Mouse (Mus musculus) CD4-positive helper T cell, adult 2 months (primary cell): Measurements from ENCODE around the gene Jhy.

ENCODE experiments used
- DNase-seq: peaks from one replicate; pipeline ENCODE4 v3.0.0-alpha.2; 2012; ENCODE audit warnings: low read depth, missing footprints, low spot score

Gene Jhy

DNA sequence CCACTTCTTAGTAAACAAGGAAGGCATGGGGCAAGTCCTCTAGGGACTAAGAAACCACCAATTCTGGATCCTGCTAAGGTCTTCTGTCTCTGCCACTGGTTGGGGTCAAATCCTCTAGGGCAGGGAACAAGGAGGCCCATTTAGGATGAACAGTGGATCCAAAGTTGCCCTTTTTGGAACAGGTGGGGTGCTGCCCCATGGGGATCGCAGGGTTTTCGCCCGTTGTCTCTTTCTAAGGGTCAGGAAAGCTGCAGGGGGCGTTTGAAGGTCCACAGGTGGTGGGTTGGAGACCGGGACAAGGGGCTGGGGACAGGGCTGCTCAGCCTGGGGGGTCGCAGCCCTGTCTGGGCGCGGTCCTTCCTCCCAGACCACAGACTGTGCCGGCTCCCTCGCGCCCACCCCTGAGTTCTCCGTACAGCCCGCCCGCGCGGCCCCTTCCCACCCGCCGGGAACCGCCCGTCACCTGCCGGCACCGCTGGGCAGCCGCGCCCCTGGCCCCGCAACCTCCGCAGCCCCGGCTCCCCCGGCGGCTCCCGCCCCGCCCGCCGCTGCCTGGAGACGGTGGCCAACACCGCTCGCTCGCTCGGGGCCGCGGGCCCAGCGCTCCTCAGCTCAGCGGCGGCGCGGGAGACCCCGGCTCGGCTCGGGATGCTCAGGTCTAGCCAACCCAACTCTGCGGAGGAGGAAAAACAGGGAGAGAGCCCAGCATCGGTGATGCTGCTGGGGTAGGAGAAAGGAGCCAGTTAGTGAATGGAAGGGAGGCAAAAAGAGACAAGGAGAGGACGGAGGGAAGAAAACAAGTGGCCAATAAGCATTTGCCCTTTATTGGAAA is at the start of gene Jhy:
Gene Jhy (minus strand): TSS at position 533 of the 832 bp plus-strand sequence.
- no peak for DNase-seq

DNA sequence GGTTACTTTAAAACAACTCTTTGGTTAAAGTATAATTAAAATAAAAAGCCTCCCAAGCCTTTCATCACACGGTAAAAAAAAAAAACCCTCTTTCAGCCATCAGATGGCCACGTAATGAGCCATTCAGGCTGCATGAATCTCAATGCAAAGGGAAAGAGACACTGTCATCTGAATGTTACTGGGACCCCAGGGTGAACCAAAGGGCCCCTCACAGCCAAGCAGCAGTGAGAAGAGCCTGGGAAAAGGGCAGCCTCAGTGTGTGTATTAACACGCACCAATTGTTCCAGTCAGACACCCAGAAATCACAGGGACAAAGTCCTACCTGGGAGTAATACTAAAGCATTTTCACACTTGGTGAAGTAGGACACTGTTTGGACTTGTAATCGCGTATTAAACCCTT is 48.5 kb upstream of the Jhy start:
- no peak for DNase-seq

DNA sequence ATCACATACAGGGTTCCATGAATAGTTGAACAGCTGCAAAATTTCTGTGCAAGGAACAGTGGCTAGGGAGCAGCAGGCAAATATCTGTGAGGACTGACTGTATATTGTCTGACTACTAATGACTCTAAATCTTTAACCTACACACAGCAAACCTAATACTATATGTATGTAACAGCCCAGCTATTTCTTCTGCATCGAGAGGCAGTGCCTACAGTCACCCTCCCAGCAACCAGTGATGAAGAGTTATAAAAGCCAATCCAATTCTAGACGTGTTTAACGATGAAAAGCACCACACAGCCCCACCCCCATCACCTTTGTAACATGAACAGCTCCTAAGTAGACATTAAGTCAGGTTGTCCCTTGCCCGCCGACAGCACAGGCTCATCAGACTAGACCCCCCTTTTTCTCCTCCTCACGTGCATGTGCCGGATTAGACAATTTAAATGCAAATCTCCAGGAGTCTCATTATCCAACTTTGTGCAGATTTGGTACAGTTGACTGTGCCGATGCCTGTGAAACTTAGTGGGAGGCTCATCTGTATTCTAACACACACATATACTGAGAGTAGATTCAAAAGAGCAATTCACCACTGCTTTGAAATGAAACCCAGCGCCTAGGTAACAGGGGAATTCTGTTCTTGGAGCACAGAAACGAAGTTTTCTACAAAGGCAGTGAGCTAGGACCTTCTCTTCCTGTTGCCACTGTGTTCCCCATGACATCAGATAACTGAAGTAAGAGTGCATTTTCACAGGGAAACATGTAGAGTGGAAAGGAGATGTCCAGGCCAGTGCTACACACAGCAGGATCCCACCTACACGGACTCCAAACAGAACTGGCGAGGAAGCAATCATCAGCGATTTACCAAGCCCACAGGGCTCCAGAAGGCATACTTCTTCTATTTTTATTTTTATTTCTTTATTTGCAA is 47.9 kb upstream of the Jhy start:
- DNase-seq = no peak

DNA sequence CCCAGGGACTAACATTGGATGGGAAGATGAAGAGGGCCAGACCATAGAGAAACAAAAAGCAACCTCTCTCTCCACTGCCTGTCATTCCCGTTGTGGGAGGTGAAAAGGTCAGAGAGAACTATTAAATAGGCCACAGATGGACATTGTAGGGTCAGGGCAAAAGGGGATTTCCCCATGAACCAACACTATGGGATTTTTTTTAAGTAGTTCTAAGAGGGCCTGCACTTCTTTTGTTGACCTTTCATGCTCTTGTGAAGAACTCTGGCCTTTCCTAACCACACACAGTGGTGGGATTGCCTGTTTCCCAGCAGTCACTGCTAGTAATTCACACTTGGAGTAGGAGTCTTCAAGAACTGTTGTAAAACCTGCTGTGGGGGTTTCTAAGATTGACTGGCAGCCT is 43.9 kb upstream of the Jhy start:
- no peak for DNase-seq

DNA sequence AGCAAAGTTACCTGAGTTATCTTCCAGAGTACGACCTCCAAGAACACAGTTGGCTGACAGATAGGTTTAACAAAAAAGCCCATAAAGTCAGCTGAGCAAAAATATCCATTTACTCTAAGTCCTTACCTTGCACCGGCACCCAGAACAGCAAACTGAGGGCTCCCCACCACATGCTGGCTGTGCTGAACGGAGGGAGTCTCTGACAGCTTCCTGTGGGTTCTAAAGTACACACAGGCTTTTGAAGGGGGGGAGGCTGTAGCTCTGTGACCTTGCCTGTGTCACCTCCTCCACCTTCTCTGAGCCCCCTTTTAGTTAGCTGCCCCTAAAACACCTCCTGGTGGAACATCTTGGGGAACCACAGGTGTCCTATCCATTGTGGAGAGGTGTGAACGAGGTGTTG is 40.5 kb upstream of the Jhy start, which contains the start of gene Crtam:
Gene Crtam (minus strand): TSS at position 214 of the 400 bp plus-strand sequence.
- peak; percentile 25 for DNase-seq

DNA sequence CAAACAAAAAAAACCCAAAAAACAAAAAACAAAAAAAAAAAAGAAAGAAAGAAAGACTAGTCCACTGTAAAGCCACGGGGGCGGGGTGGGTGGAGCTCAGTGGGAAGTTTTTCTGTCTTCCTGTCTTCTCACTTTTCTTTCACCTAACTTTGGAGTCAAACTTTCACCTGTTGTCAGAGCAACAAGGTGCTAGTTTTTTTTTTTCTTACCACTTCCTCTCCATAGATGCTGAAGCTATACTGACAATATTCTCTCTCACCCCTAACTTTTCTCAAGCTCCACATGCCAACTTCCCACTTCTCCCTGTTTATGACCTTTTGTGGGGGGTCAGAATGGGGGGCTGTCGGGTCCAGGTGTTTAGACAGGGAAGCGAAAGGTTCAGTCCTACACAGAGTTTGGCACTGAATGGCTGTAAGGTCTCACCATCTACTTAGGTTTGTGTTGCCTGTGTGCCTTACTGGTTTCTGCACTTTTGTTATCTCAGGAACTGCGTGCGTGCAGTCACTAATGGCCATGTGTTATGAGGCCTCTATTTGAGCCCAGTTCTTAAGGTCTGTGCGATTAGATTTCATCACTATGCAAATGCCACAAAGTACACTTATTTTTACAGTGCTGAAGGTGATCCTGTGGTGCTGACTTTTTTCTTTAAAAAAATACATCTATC is 33.3 kb upstream of the Jhy start:
- DNase-seq = peak; percentile 79

DNA sequence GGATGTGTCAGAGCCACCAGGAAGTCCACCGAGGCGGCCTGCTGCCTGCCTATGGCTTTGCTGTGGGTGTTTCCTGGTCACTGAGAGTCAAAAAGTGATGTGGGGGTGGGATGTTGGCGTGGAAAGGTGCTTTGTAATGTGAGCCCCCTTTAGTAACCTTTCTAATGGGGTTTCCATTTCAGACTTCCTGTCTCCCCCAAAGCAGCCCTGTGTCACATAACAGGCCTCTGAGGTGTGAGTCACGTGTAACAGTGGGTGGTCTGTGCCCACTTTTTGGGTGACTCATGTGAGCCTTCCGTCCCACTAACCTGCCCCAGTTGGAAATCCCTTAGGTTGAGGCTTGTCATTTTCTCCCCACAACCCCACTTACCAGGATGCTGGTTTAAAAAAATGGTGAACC is 30.2 kb upstream of the Jhy start:
- DNase-seq = peak; percentile 17

DNA sequence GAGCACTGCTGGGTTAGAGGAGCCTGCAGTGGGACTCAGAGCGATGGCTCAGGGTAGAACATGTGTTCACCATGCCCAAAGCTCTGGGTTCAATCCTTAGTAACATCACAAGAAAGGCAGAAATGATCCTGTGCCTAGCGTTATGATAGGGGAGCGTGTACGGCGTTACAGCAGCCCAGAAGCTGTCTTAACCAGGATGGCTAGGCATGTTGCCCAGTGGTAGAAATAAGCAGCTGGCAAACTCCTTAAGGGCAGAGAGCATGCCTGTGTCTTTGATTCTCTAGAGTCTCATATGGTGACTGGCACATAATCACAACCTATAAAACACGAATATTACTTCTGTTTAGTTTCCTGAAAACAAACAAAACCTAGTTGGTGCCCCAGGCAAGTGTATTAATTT is 27.6 kb upstream of the Jhy start:
- DNase-seq = no peak

DNA sequence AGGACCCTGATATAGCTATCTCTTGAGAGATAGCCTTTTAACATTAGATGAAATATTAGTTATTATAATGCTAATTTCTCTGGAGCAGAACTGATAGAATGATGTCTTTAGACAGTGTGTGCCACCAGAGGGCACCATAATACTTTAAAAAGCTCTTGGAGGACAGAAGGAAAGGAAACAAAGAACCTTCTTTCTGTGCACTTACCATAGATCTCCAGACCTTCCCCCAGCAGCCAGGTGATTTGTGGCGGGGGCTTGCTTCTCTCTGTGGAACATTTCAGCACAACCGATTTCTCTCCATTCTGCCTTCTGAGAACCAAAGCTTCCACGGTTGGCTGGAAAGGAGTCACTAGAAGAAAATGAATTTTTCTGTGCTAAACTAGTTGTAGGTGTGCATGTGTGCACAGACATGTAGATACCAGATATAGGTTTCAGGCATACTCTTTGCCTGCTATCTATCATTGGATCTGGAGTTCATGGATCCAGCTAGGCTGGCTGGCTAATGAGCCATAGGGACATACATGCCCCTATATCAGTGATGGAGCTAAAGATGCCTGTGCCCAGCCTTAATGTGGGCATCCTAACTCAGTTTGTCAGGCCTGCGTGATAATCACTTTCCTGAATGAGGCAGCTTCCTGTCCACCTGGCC is 26.1 kb upstream of the Jhy start:
- peak; percentile 68 for DNase-seq

DNA sequence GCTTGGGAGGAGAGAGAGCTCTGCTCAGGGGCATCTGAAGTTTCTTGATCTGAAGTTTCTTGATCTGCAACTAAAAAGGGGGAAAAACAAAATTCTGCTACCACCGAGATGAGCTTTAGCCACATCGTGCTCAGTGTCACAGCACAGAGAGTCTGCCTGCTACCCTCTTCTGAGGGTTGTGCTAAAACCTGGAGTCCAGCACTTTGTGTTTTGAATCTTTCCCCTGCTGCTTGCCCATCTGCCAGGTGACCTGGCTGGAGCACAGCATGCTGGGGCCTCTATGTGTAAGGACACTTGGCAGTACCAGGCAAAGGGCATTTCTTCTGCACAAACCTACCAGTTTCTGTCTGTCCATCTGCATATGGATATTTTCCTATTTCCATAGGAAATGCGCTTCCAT is 20.4 kb upstream of the Jhy start:
- DNase-seq = no peak

DNA sequence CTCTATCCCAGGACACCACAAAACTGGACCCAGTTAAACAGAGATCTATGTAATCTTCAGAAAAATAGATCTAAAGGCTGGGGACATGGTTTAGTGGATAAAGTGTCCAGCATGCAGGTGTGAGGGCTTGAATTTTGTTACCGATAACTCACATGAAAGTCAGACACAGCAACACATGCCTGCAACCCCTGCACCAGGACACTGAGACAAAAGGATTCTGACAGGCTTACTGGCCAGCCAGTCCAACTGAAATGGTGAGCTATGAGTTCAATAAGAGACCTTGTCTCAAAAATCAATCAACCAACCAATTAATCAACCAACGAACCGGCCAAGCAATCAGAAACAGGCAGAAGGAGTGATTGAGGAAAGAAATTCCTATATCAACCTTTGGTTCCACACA is 19.8 kb upstream of the Jhy start:
- no peak for DNase-seq

DNA sequence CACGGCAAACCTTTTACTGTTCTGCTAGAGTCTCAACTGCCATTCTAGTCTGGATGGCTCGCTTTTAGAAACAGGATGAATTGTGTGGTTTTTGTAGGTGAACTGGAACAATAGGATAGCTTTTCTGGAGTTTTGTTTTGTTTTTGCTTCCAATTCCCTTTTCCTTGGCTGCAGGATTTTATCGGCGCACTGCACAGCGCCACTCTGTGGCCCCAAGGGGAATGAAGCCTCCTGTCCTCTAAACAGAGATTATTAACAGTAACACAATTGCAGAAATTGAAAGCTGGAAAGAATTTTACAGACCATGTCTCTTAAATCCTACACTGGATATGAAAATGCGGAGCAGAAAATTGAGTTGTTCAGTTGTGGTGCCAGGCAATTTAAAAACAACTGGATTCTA is 18.6 kb upstream of the Jhy start:
- no peak for DNase-seq

DNA sequence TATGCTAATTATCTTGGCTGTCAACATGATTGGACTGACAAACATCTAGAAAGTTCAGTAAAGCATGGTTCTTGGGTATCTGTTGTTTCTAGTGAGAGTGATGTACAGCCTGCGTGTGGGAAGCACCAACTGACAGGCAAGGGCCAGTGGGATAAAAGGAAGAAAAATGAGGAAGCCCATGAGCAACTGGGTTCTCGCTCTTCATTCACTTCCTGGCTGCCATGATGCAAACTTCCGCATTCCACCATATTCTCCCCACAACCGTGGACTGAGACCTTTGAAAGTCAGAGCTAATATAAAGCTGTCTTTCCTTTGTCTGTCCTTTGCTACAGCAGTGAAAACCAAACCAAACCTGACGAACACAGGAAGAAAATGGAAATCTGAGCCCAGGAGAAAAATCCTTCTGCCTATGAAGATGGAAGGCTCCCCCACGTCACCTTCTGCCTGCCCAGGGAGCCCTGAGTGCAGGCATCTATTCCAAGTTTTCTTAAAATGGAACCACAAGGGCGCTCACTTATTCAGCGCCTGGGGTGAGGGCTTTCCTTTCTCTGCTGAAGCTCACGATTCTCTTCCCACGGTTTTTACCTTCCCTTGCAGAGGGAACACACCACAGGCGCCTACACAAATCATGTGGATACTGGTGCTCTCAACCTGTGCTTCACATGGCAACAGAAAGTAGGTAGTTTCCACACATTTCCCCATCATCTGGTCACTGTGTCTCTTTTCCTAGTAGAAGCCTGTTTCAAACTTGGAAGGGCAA is 10.3 kb upstream of the Jhy start:
- no peak for DNase-seq

DNA sequence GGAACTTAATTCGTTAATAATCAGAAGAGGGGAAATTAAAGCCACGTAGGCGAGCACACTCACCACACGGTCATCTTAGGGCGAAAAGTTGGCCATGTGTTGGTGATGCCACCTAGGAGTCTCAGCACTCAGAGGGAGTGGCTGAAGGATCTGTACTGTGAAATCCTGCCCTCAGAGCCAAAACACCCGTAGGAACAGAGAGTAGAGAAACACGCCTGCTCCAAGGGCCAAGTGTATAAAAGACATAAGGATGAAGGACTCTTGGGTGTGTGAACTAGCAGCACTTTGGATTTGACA is 448 bp upstream of the Jhy start:
- DNase-seq = no peak

DNA sequence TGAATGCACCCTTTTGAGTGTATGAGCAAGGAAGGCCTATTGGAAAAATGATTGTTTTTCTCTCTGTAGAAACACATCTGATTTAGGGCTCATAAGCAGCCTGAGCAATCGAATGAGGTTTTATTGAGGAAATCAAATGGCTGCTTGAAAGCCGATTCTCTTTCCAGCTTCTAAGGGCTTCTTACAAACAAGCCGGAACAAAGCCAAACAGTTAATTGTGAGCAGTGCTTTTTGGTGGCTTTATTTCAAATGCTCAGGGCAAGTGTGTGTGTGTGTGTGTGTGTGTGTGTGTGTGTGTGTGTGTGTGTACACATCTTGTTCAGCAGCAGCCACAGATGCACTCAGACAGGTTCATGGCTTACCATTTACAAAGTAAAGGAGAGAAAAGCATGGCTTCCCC is 2.5 kb downstream of the Jhy start:
- no peak for DNase-seq

DNA sequence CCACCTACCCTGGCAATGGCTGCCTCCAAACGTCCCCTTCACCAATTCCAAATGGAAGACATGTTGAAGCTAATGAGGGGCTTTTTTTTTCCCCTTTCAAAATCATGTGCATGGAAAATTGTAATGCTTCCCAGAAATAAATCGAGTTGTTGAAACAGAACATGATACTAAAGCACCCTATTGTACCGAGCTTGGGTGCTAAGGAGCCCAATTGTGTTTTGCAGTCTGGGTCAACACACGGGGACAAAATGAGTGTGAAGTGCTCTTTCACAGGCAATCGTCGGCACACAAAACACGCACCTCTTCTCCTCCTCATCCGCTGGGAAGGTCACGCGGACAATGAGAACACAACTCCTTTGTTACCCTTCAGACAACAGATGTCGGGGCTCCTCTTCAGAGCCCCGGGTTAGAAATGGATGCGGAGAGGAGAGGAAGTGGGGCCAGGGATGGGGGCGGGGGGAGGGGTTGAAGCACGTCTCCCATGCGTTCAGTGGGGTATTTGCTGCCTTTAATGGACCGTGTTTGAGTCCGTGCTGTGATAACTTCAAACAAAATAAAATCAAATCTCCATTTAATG is 14.8 kb downstream of the Jhy start:
- no peak for DNase-seq

DNA sequence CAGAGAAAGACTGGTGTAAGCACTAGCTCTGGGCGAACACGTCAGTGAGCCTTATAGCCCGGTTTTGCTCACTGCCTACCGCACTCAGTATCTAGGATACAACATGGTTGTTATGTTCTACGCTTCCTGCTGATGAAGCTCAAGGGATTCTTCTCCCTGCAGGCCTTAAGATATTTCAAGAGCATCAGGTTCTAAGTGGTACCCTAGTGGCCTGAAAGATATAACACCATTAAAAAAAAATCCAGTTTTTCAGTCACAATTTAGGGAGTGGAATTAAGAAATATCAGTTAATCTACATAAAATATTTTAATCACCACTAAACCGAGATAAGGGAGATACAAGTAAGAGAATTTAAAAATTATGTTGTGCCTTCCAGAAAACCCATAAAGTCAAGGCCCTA is 15.4 kb downstream of the Jhy start:
- DNase-seq = no peak

DNA sequence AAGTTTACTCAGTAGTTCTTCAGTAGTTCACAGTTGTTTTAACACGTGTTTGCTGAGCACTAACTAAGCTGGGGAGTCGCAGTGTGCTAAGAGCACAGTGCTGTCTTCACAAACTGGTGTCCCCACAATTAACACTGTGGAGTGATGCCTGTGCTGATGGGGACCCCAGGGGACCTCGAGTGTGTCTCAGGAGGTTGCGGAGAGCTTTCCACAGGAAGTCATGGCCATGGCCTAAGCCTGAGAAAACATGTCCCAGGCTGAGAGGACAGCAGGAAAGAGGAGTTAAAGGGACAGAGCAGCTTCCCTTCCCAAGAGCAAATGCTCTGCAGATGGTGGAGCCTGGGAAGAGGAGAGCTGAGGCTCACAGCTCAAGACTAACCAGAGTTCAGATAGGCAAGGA is 16.8 kb downstream of the Jhy start:
- no peak for DNase-seq

DNA sequence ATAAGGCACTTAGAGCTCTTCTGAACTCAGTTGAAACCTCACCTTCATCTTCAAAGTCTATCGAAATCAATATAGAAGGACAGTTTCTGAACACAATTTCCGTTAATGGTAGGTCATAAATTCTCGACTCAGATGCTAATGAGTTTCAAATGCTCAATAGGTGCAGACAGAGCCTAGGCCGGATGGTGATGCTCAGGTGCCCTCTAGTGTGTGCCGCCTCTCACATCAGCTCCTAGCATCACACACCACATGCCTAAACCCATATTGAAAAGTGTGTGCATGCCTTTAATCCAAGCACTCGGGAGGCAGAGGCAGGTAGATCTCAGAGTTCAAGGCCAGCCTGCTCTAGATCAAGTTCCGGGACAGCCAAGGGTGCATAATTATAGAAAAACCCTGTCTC is 26.5 kb downstream of the Jhy start:
- DNase-seq = no peak

DNA sequence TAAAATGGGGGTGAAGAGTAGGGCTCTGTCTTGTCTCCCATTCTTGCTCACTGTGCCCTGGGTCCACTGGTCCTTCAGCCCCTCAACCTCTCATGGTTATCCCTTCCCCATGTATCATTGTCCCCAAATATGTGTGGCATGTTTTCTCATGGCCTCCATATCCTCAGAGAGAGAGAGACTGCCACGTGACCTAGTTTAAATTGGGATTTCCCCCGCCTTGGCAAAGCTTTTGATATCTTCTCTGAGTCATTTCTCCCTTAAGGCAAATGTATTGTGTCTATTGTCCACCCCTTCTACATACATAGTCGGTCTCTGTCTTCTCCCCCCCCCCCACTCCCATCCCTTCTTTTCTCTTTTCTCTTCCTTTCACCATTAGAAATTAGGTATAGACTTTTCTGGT is 30.6 kb downstream of the Jhy start:
- no peak for DNase-seq
